In the genomic region with DNA sequence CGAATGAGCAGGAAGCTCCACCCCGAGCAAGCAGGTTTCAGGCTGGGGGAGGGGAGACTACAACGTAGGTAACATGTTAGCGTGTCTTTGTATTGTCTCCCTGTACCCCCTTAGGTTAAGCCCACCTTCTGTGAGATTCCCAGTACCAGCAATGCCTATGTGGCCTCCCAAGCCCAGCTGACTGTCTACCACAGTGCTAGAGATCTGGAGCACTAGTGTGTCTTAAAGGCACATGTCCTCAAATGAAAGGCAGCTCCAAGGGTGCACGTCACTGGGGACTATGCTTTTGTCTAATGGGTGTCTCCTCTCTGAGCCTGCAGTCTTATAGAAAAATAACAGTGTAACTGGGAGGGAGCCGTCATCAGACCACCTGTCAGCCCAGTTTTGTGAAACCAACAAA, we compare ENCODE assay signal across 13 mouse cellular contexts.
"Had no signal": no experiment of that assay in that cellular context is flagged by ENCODE, and none has a peak within 500 bp of the region (broad histone marks: within the 10 kb centered on the region; RNA-seq: fewer than 3 reads in every experiment).

No protein-coding gene starts in this region.

- H3K4me2 ChIP-seq: liver, embryonic 12.5 days; lung, embryonic 14.5 days; midbrain, embryonic 15.5 days had no signal

- H3K36me3 ChIP-seq: limb, embryonic 10.5 days; liver, embryonic 12.5 days; midbrain, embryonic 15.5 days had no signal

- H3K9ac ChIP-seq: liver, embryonic 12.5 days; lung, embryonic 14.5 days; midbrain, embryonic 15.5 days had no signal

- H3K9me3 ChIP-seq: limb, embryonic 10.5 days; liver, embryonic 12.5 days; midbrain, embryonic 15.5 days had no signal

- H3K27ac ChIP-seq: limb, embryonic 10.5 days; liver, embryonic 12.5 days; midbrain, embryonic 15.5 days; stomach, postnatal 0 days had no signal

- H3K27me3 ChIP-seq: liver, embryonic 12.5 days; midbrain, embryonic 15.5 days had no signal

- DNase-seq: kidney, adult 8-10 months; kidney, postnatal 36 days; layer of hippocampus, adult 9-11 months; lung, embryonic 14.5 days; lung, postnatal 10 days; lung, postnatal 4 days; thymus, adult 18-20 months; thymus, postnatal 14 days had no signal

- H3K4me1 ChIP-seq: limb, embryonic 10.5 days; liver, embryonic 12.5 days; megakaryocyte, embryonic 14.5 days; midbrain, embryonic 15.5 days had no signal

- ATAC-seq: liver, embryonic 12.5 days; midbrain, embryonic 15.5 days had no signal

- H3K4me3 ChIP-seq: limb, embryonic 10.5 days; liver, embryonic 12.5 days; megakaryocyte, embryonic 14.5 days; midbrain, embryonic 15.5 days had no signal
